Mouse (Mus musculus): Measurements from ENCODE around the gene Iqcf3.

Iqcf3 gene

DNA sequence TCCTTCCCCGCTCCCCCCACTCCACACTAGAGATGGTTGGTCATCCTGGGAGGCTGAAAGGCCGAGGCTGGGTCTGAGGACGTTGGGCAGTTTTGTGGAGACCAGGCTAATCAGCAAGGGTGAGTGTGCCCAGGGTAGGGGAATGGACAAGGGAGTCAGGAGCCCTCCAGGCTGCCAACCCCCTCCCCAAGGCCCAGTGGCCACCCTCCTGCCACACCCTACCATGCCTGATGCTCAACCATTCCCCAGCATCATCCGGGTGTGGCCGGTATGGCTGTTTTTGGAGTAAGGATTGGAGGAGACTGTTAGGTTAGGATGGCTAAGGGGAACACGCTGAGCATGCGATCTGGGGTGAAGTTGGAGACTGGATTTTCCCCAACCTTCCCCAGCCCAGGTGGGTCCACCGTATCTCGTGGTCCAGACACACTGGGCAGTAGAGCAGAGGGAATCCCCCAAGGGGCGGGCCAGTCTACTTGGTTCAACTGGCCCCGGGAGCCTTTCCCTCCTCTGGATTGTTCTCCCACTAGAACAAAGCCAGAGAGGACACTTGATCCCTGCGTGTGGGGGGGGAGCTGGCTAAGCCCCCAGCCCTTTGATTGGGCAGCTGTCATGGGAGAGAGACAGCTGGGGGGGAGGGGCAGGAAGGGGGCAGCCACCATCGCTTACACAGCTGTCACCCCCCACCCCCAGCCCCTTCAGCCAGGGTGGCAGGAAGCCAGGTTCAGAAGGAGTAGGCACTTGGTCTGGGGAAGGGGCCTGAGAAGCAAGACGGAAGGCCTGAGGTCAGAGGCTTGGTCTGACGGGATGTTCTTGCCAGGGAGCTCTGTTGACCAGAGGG lies 104.9 kb downstream of the Iqcf3 start:
- DNase-seq (ENCODE audit: extremely low read depth, insufficient read length, low spot score) = no peak

- DNase-seq (ENCODE audit: extremely low read depth, insufficient read length, low spot score) = no peak
These were observed 106.3 kb downstream of the Iqcf3 start for GRCm38 (mm10) chr9:106454888-106455681.

DNA sequence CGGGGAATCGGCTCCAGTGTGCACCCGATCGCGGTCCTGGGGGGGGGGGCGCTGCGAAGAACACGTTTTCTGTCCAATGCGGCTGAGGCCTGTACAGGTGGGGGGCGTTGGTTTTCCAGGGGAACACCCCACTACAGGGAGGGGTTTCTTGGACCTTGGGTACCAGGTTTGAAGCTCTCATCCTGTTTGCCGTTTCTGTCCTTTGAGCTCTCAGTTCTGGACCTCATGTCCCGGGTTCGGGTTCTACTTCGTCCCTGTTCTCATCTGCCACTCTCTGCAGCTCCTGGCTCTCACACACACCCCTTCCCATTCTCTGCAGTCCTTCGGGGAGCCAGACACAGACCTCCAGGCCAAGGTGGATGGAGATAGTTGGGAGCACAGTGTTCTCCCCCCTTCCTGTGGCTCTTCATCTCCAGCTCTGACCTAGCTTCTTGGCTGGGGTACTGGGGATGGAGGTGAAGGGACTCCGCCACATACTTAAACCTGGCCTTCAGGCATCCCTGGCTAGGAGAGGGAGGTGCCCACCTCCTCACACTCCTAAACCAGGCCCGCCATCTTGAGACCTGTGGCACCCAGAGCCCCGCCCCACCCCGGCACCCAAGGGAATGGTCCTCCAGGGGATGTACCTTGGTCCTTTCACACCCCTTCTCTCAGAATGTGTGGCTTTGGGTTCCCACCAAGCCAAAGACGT lies 107.2 kb downstream of the Iqcf3 start:
- peak; percentile 41 for DNase-seq (ENCODE audit: extremely low read depth, insufficient read length, low spot score)

DNA sequence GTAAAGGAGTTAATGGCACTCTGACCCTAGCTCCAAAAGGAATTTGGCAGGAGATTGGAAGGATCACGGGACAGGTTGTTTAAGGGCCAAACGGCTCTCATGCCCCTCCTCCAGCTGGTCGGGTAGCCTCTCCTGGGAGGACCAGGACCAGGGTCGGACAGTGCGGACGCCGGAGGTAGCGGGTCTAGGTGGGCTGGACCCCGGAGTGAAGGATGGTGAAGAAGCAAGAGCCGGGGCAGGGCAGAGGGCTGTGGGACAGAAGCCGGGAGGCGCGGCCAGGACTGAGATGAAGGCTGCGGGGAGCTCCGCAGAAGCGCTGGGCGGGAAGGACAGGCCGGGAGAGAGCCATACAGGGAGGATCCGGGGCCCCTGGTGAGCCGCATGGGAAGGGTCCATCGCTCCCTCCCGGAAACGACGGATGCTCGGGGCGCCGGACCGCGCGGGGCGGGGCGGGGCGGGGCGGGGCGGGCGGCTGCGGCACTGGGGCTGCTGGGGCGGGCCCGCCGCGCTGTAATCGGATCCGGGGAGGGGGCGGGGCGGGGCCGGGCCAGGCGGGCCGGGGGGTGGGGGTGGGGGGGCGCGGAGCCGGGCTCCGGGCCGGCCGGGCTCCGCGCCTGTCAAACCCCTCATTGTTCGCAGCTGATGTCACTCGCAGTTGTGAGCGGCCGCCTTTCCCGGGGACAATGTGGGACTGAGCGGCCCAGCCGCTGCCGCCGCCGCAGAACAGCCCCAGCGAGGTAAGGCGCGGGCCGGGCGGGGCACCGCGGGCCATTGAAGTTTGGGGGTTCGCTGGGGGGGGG lies 108.0 kb downstream of the Iqcf3 start, which contains the start of gene Pcbp4:
Gene Pcbp4, plus strand, starts transcription at position 21 of the 800 bp plus-strand sequence.
- peak; percentile 74 for DNase-seq (ENCODE audit: extremely low read depth, insufficient read length, low spot score)

All from 3134 (cell line).